In genomic region chr16:10802420-10802819, GRCm38 (mm10) we compare ENCODE assay signal across 22 mouse cellular contexts. TPM values are rescaled to one million over a fixed set of nuclear protein-coding genes. Genes with fewer than 3 reads are reported as not detected.
DNase-seq lines count a peak whose midpoint lies in the region; ATAC-seq lines count a peak whose summit lies in the region.
"Not testable (repeated sequence)": the region's sequence is repeated elsewhere in the genome, so short reads cannot be mapped to it uniquely, and the experiment has no call there.
"Had no signal": no experiment of that assay in that cellular context is flagged by ENCODE, and none has a peak within 500 bp of the region (broad histone marks: within the 10 kb centered on the region; RNA-seq: fewer than 3 reads in every experiment).

No protein-coding gene starts in this region.

- not testable (repeated sequence) for H3K9me3 ChIP-seq in embryonic facial prominence, embryonic 13.5 days; intestine, embryonic 15.5 days; stomach, embryonic 15.5 days

- not testable (repeated sequence) for H3K36me3 ChIP-seq in embryonic facial prominence, embryonic 13.5 days; intestine, embryonic 15.5 days; stomach, embryonic 15.5 days

- DNase-seq in ES-CJ7 (ENCODE audit: low read depth, low spot score), result peak; percentile 41
- DNase-seq in large intestine, adult 2 months (ENCODE audit: low read depth, low spot score), result peak; percentile 61
- DNase-seq in thymus, postnatal 0 days (ENCODE audit: low spot score), result peak; percentile 18

- not testable (repeated sequence) for H3K27me3 ChIP-seq in embryonic facial prominence, embryonic 13.5 days; intestine, embryonic 15.5 days (replicated peaks); stomach, embryonic 15.5 days (replicated peaks)

- H3K9ac ChIP-seq in embryonic facial prominence, embryonic 13.5 days; intestine, embryonic 15.5 days; stomach, embryonic 15.5 days: not testable (repeated sequence)

- 84% methylated on average over 3 of the region's 3 CpGs for WGBS in embryonic facial prominence, embryonic 13.5 days
- 65% methylated on average over 3 of the region's 3 CpGs for WGBS in intestine, embryonic 15.5 days
- 28% methylated on average over 3 of the region's 3 CpGs for WGBS in large intestine, adult 2 months
- WGBS in stomach, embryonic 15.5 days, result 62% methylated on average over 3 of the region's 3 CpGs

- not testable (repeated sequence) for H3K4me2 ChIP-seq in embryonic facial prominence, embryonic 13.5 days; intestine, embryonic 15.5 days (replicated peaks); stomach, embryonic 15.5 days

- 0 out of 2 replicates have a peak, but pooled peaks have one; percentile 48 for ATAC-seq in embryonic facial prominence, embryonic 13.5 days (ENCODE audit: insufficient number of reproducible peaks, insufficient read depth, low FRiP score, low TSS enrichment, low read depth)
- ATAC-seq in intestine, embryonic 15.5 days, result peak; percentile 95
- ATAC-seq in stomach, embryonic 15.5 days (ENCODE audit: insufficient read depth, low FRiP score, low read depth), result peak; percentile 85

- not testable (repeated sequence) for H3K4me1 ChIP-seq in embryonic facial prominence, embryonic 13.5 days; intestine, embryonic 15.5 days (replicated peaks); stomach, embryonic 15.5 days

- H3K27ac ChIP-seq in embryonic facial prominence, embryonic 13.5 days; intestine, embryonic 15.5 days; stomach, embryonic 15.5 days: not testable (repeated sequence)

- H3K4me3 ChIP-seq in embryonic facial prominence, embryonic 13.5 days; intestine, embryonic 15.5 days (replicated peaks); stomach, embryonic 15.5 days (replicated peaks): not testable (repeated sequence)

RNA-seq across cellular contexts. Expression of gene Prm1, which starts 3.2 kb away (rescaled TPM):
- not detected in 2 replicates for polyA plus RNA-seq in embryonic facial prominence, embryonic 13.5 days (2015; fragmentation: Nextera tagmentation; extraction: Ambion mirVana)
- not detected in 2 replicates for polyA plus RNA-seq in intestine, embryonic 15.5 days (2015; fragmentation: Nextera tagmentation; extraction: Ambion mirVana)
- polyA plus RNA-seq in large intestine, adult 2 months (2012; rRNA removed), result 0.50 TPM in 1 of 2 replicates, not detected in the other
- not detected in 2 replicates for polyA plus RNA-seq in stomach, embryonic 15.5 days (2015; fragmentation: Nextera tagmentation; extraction: Ambion mirVana)
- polyA plus RNA-seq in thymus, postnatal 0 days (2015; fragmentation: Nextera tagmentation; extraction: Ambion mirVana), result 1.4 and 2.1 TPM in 2 replicates
- polyA plus RNA-seq: adrenal gland, adult 2 months; C2C12; cerebellum, adult 2 months; embryonic facial prominence, embryonic 12.5 days; forebrain, embryonic 10.5 days; forebrain, embryonic 13.5 days; forebrain, embryonic 16.5 days; heart, embryonic 10.5 days; hindbrain, embryonic 11.5 days had no signal

RNA-seq across cellular contexts. Expression of gene Prm2, which starts 6.5 kb away (rescaled TPM):
- polyA plus RNA-seq in embryonic facial prominence, embryonic 13.5 days (2015; fragmentation: Nextera tagmentation; extraction: Ambion mirVana), result not detected in 2 replicates
- not detected in 2 replicates for polyA plus RNA-seq in intestine, embryonic 15.5 days (2015; fragmentation: Nextera tagmentation; extraction: Ambion mirVana)
- 0.26 TPM in 1 of 2 replicates, not detected in the other for polyA plus RNA-seq in large intestine, adult 2 months (2012; rRNA removed)
- polyA plus RNA-seq in stomach, embryonic 15.5 days (2015; fragmentation: Nextera tagmentation; extraction: Ambion mirVana), result not detected in 2 replicates
- not detected in 2 replicates for polyA plus RNA-seq in thymus, postnatal 0 days (2015; fragmentation: Nextera tagmentation; extraction: Ambion mirVana)
- polyA plus RNA-seq: C2C12; CD4-positive, CD25-positive, alpha-beta regulatory T cell, adult 4 months; cerebellum, adult 2 months; embryonic facial prominence, embryonic 12.5 days; forebrain, embryonic 10.5 days; forebrain, embryonic 13.5 days; forebrain, embryonic 16.5 days; heart, embryonic 10.5 days; heart, embryonic 13.5 days; heart, embryonic 16.5 days; hindbrain, embryonic 11.5 days; hindbrain, embryonic 14.5 days; hindbrain, postnatal 0 days; inflammation-experienced regulatory T-cells, adult 6 months had no signal

RNA-seq across cellular contexts. Expression of gene Gm11172, which starts 10.3 kb away (rescaled TPM):
- not detected in 2 replicates for polyA plus RNA-seq in embryonic facial prominence, embryonic 13.5 days (2015; fragmentation: Nextera tagmentation; extraction: Ambion mirVana)
- polyA plus RNA-seq in intestine, embryonic 15.5 days (2015; fragmentation: Nextera tagmentation; extraction: Ambion mirVana), result not detected in 2 replicates
- not detected in 2 replicates for polyA plus RNA-seq in large intestine, adult 2 months (2012; rRNA removed)
- polyA plus RNA-seq in stomach, embryonic 15.5 days (2015; fragmentation: Nextera tagmentation; extraction: Ambion mirVana), result not detected in 2 replicates
- not detected in 2 replicates for polyA plus RNA-seq in thymus, postnatal 0 days (2015; fragmentation: Nextera tagmentation; extraction: Ambion mirVana)
- polyA plus RNA-seq: adrenal gland, adult 2 months; C2C12; CD4-positive, CD25-positive, alpha-beta regulatory T cell, adult 4 months; cerebellum, adult 2 months; embryonic facial prominence, embryonic 12.5 days; forebrain, embryonic 10.5 days; forebrain, embryonic 13.5 days; forebrain, embryonic 16.5 days; heart, adult 2 months; heart, embryonic 10.5 days; heart, embryonic 13.5 days; heart, embryonic 16.5 days; hindbrain, embryonic 11.5 days; hindbrain, embryonic 14.5 days; hindbrain, postnatal 0 days; inflammation-experienced regulatory T-cells, adult 6 months had no signal

RNA-seq across cellular contexts. Expression of gene Prm3, which starts 11.7 kb away (rescaled TPM):
- polyA plus RNA-seq in embryonic facial prominence, embryonic 13.5 days (2015; fragmentation: Nextera tagmentation; extraction: Ambion mirVana), result not detected in 2 replicates
- polyA plus RNA-seq in intestine, embryonic 15.5 days (2015; fragmentation: Nextera tagmentation; extraction: Ambion mirVana), result not detected in 2 replicates
- polyA plus RNA-seq in large intestine, adult 2 months (2012; rRNA removed), result not detected in 2 replicates
- polyA plus RNA-seq in stomach, embryonic 15.5 days (2015; fragmentation: Nextera tagmentation; extraction: Ambion mirVana), result not detected in 2 replicates
- not detected in 2 replicates for polyA plus RNA-seq in thymus, postnatal 0 days (2015; fragmentation: Nextera tagmentation; extraction: Ambion mirVana)
- polyA plus RNA-seq: adrenal gland, adult 2 months; C2C12; CD4-positive, CD25-positive, alpha-beta regulatory T cell, adult 4 months; cerebellum, adult 2 months; embryonic facial prominence, embryonic 12.5 days; forebrain, embryonic 10.5 days; forebrain, embryonic 13.5 days; forebrain, embryonic 16.5 days; heart, embryonic 10.5 days; heart, embryonic 13.5 days; heart, embryonic 16.5 days; hindbrain, embryonic 11.5 days; hindbrain, embryonic 14.5 days; hindbrain, postnatal 0 days; inflammation-experienced regulatory T-cells, adult 6 months had no signal

RNA-seq across cellular contexts. Expression of gene Tnp2, which starts 14.0 kb away (rescaled TPM):
- polyA plus RNA-seq in embryonic facial prominence, embryonic 13.5 days (2015; fragmentation: Nextera tagmentation; extraction: Ambion mirVana), result not detected in 2 replicates
- polyA plus RNA-seq in intestine, embryonic 15.5 days (2015; fragmentation: Nextera tagmentation; extraction: Ambion mirVana), result not detected in 2 replicates
- 0.37 TPM in 1 of 2 replicates, not detected in the other for polyA plus RNA-seq in large intestine, adult 2 months (2012; rRNA removed)
- not detected in 2 replicates for polyA plus RNA-seq in stomach, embryonic 15.5 days (2015; fragmentation: Nextera tagmentation; extraction: Ambion mirVana)
- polyA plus RNA-seq in thymus, postnatal 0 days (2015; fragmentation: Nextera tagmentation; extraction: Ambion mirVana), result 3.7 and 4.5 TPM in 2 replicates
- polyA plus RNA-seq: adrenal gland, adult 2 months; C2C12; cerebellum, adult 2 months; embryonic facial prominence, embryonic 12.5 days; forebrain, embryonic 10.5 days; forebrain, embryonic 13.5 days; forebrain, embryonic 16.5 days; heart, embryonic 10.5 days; heart, embryonic 13.5 days; hindbrain, embryonic 11.5 days; hindbrain, embryonic 14.5 days; hindbrain, postnatal 0 days had no signal
